Mouse (Mus musculus): ENCODE data around the gene Abcc1.

- TF ChIP-seq CTCF (IDR thresholded peaks at IDR 0.05; ENCODE audit: borderline replicate concordance, insufficient read depth, low read depth, low read length), result no peak
- no peak for TF ChIP-seq POLR2A (IDR thresholded peaks at IDR 0.05; ENCODE audit: borderline replicate concordance, insufficient read depth, low read length)
Measured at GRCm38 (mm10) chr16:14420496-14421132, 59.3 kb downstream of the Abcc1 start.

All from cerebellum, adult 2 months (tissue).